Comparison of ENCODE assay signal across 31 mouse cellular contexts in genomic region chr12:35925402-35925801, GRCm38 (mm10). TPM values are rescaled to one million over a fixed set of nuclear protein-coding genes. Genes with fewer than 3 reads are reported as not detected.
"Had no signal": no experiment of that assay in that cellular context is flagged by ENCODE, and none has a peak within 500 bp of the region (broad histone marks: within the 10 kb centered on the region; RNA-seq: fewer than 3 reads in every experiment).

Gene Agr3 (plus strand): TSS chr12:35925620.

- H3K27ac ChIP-seq: kidney, postnatal 0 days; left cerebral cortex, adult 2 months; liver, embryonic 13.5 days; lung, embryonic 15.5 days; midbrain, embryonic 10.5 days; midbrain, embryonic 13.5 days; neural tube, embryonic 13.5 days had no signal

- H3K4me3 ChIP-seq: left cerebral cortex, adult 2 months; liver, embryonic 13.5 days; lung, embryonic 15.5 days; megakaryocyte, embryonic 14.5 days; midbrain, embryonic 10.5 days; midbrain, embryonic 13.5 days; myocyte; neural tube, embryonic 13.5 days had no signal

- ATAC-seq: intestine, postnatal 0 days; midbrain, embryonic 13.5 days; midbrain, embryonic 16.5 days had no signal

- H3K9ac ChIP-seq: liver, embryonic 13.5 days; lung, embryonic 15.5 days; midbrain, embryonic 13.5 days; neural tube, embryonic 13.5 days had no signal

- H3K9me3 ChIP-seq: liver, embryonic 13.5 days; lung, embryonic 15.5 days; megakaryocyte, embryonic 14.5 days; midbrain, embryonic 10.5 days; midbrain, embryonic 13.5 days; neural tube, embryonic 13.5 days had no signal

- H3K27me3 ChIP-seq: liver, embryonic 13.5 days; lung, embryonic 15.5 days; megakaryocyte, embryonic 14.5 days; midbrain, embryonic 13.5 days; neural tube, embryonic 13.5 days had no signal

- H3K36me3 ChIP-seq: liver, embryonic 13.5 days; lung, embryonic 15.5 days; midbrain, embryonic 10.5 days; midbrain, embryonic 13.5 days; neural tube, embryonic 13.5 days had no signal

- DNase-seq: kidney, adult 2 months; kidney, postnatal 25 days; layer of hippocampus, postnatal 36 days; liver, embryonic 13.5 days; retina, postnatal 1 day; right cerebral cortex, postnatal 25 days; thymus, adult 2 months; thymus, postnatal 14 days; thymus, postnatal 4 days had no signal

- H3K4me1 ChIP-seq: liver, embryonic 13.5 days; lung, embryonic 15.5 days; megakaryocyte, embryonic 14.5 days; midbrain, embryonic 10.5 days; midbrain, embryonic 13.5 days; neural tube, embryonic 13.5 days had no signal

- H3K4me2 ChIP-seq: liver, embryonic 13.5 days; lung, embryonic 15.5 days; midbrain, embryonic 13.5 days; neural tube, embryonic 13.5 days had no signal

RNA-seq across cellular contexts. Expression of gene Agr3, which starts in this region (rescaled TPM):
- total RNA-seq: layer of hippocampus, adult 8-10 months; layer of hippocampus, postnatal 10 days; layer of hippocampus, postnatal 36 days; left cerebral cortex, adult 2 months; left cerebral cortex, postnatal 10 days; left cerebral cortex, postnatal 36 days; liver, adult 2 months; monocyte, adult 5-6 weeks; neutrophil, adult 5-6 weeks had no signal
- polyA plus RNA-seq: kidney, adult 2 months; kidney, embryonic 14.5 days; kidney, postnatal 0 days; limb, embryonic 11.5 days; limb, embryonic 14.5 days; liver, adult 2 months; liver, embryonic 13.5 days; liver, embryonic 16.5 days; midbrain, embryonic 10.5 days; midbrain, embryonic 13.5 days; midbrain, embryonic 16.5 days; myocyte; neural tube, embryonic 13.5 days; spleen, adult 2 months had no signal
